Mouse (Mus musculus) MN1 (cell line): ENCODE results near the gene Marcksl1.
"Not testable (repeated sequence)": the region's sequence is repeated elsewhere in the genome, so short reads cannot be mapped to it uniquely, and the experiment has no call there.

ENCODE experiments used
- DNase-seq: peaks from one replicate; pipeline ENCODE4 v3.0.0-alpha.2; 2016; ENCODE audit warnings: low spot score

Marcksl1 gene

GRCm38 (mm10) chr4:129509650-129510049 is 3.7 kb upstream of the Marcksl1 start:
- DNase-seq, result no peak

GRCm38 (mm10) chr4:129510723-129511412 is 2.5 kb upstream of the Marcksl1 start:
- DNase-seq, result no peak

- DNase-seq, result no peak
Observed at GRCm38 (mm10) chr4:129511413-129512096, 1.8 kb upstream of the Marcksl1 start.

- DNase-seq, result no peak
Observed at GRCm38 (mm10) chr4:129513891-129514290, 510 bp downstream of the Marcksl1 start.

- peak; percentile 83 for DNase-seq
Observed at GRCm38 (mm10) chr4:129514300-129514898, 1.0 kb downstream of the Marcksl1 start.

GRCm38 (mm10) chr4:129516925-129517324 is 3.5 kb downstream of the Marcksl1 start:
- no peak for DNase-seq

GRCm38 (mm10) chr4:129518519-129518918 is 5.1 kb downstream of the Marcksl1 start:
- DNase-seq, result no peak

GRCm38 (mm10) chr4:129525338-129525737 is 12.0 kb downstream of the Marcksl1 start:
- no peak for DNase-seq

- DNase-seq, result no peak
Observed at GRCm38 (mm10) chr4:129525889-129526288, 12.5 kb downstream of the Marcksl1 start.

- not testable (repeated sequence) for DNase-seq
Observed at GRCm38 (mm10) chr4:129528901-129529300, 15.5 kb downstream of the Marcksl1 start.

GRCm38 (mm10) chr4:129540012-129540411 is 26.6 kb downstream of the Marcksl1 start:
- DNase-seq, result no peak

GRCm38 (mm10) chr4:129541868-129542591 is 28.6 kb downstream of the Marcksl1 start:
- peak; percentile 45 for DNase-seq

- DNase-seq, result peak; percentile 99
Observed at GRCm38 (mm10) chr4:129542592-129543141, 29.3 kb downstream of the Marcksl1 start, which contains the start of gene Hdac1. TSS of gene Hdac1 (minus strand) at chr4:129542713.

GRCm38 (mm10) chr4:129544106-129544505 is 30.7 kb downstream of the Marcksl1 start:
- no peak for DNase-seq

GRCm38 (mm10) chr4:129547631-129548030 is 34.2 kb downstream of the Marcksl1 start:
- not testable (repeated sequence) for DNase-seq

GRCm38 (mm10) chr4:129549306-129549705 is 35.9 kb downstream of the Marcksl1 start:
- DNase-seq, result no peak

- no peak for DNase-seq
Observed at GRCm38 (mm10) chr4:129550295-129550694, 36.9 kb downstream of the Marcksl1 start.

GRCm38 (mm10) chr4:129554512-129554911 is 41.1 kb downstream of the Marcksl1 start:
- DNase-seq, result not testable (repeated sequence)

- peak; percentile 37 for DNase-seq
Observed at GRCm38 (mm10) chr4:129555421-129555861, 42.1 kb downstream of the Marcksl1 start.

GRCm38 (mm10) chr4:129555862-129556531 is 42.6 kb downstream of the Marcksl1 start:
- peak; percentile 23 for DNase-seq

GRCm38 (mm10) chr4:129556532-129557223 is 43.3 kb downstream of the Marcksl1 start:
- peak; percentile 91 for DNase-seq
